Mouse (Mus musculus): ENCODE measurements around the gene Xpa.
"Not testable (repeated sequence)": the region's sequence is repeated elsewhere in the genome, so short reads cannot be mapped to it uniquely, and the experiment has no call there.

Xpa gene

DNA sequence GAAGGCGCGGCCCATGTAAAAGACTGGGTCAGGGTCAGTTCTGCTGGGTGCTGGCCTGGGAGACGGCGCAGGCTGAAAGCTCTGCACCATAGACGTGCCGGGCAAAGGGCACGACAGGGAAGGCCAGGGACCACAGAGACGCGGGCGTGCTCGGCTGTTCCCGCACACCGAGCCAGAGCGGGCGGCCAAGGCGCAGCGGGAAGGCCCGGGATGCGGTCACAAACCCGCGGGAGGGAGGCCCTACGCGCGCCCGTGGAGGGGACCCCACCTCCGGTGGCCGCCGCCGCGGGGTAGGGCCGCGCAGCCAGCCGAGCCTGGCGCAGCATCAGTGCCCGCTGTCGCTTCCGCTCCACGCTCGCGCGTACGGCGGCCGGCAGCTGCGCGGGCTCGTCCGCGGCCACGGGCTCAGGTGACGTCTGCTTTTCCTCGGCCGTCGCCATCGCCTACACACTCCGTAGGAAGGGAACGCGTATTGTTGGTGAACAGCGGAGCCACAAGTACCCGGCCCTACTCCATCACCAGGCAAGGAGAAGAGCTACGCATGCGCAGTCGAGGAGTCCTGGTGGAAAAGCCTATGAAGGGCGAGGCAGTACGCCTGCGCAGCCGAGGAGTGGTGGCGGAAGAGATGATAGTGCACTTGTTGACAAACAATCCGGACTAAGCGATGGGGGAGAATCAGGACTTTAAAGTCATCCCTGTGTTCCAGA is at the start of gene Xpa:
Gene Xpa (minus strand): TSS at position 531 of the 707 bp plus-strand sequence.
- peak; percentile 94 for DNase-seq (ENCODE audit: inconsistent ontology term)

- DNase-seq (ENCODE audit: inconsistent ontology term), result no peak
These were observed 39.8 kb upstream of the Xpa start for GRCm38 (mm10) chr4:46235871-46236270.

GRCm38 (mm10) chr4:46234739-46235138 is 38.6 kb upstream of the Xpa start:
- DNase-seq (ENCODE audit: inconsistent ontology term), result no peak

GRCm38 (mm10) chr4:46226972-46227535 is 30.9 kb upstream of the Xpa start:
- DNase-seq (ENCODE audit: inconsistent ontology term), result no peak

- DNase-seq (ENCODE audit: inconsistent ontology term), result no peak
These were observed 25.0 kb upstream of the Xpa start for GRCm38 (mm10) chr4:46221090-46221489.

DNA sequence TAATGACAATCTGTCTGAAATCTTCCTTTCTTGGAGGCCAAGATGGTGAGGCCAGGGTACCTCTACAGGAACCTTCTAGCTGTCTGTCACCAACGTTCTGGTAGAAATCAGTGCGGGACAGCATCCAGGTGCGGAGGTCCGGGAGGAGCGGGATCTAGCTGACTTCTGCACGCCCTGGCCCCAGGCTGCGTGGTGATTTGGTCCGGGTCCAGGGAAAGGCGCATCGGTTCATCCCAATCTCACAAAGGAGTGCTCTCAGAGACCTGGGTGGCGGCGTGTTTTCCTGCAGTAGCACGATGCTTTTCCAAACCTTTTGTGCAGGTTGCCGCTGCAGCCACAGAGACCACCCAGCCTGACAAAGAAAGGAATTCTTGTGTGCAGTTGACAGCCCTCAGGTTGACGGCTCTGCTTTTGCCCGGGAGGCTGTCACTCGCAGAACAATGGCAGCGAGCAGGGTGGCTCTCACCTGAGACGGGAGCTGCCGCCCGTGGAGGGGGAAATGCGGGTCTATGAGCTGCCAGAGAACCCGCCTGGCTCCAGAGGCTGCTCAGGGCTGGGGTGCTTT is 6.5 kb upstream of the Xpa start:
- DNase-seq (ENCODE audit: inconsistent ontology term), result no peak

DNA sequence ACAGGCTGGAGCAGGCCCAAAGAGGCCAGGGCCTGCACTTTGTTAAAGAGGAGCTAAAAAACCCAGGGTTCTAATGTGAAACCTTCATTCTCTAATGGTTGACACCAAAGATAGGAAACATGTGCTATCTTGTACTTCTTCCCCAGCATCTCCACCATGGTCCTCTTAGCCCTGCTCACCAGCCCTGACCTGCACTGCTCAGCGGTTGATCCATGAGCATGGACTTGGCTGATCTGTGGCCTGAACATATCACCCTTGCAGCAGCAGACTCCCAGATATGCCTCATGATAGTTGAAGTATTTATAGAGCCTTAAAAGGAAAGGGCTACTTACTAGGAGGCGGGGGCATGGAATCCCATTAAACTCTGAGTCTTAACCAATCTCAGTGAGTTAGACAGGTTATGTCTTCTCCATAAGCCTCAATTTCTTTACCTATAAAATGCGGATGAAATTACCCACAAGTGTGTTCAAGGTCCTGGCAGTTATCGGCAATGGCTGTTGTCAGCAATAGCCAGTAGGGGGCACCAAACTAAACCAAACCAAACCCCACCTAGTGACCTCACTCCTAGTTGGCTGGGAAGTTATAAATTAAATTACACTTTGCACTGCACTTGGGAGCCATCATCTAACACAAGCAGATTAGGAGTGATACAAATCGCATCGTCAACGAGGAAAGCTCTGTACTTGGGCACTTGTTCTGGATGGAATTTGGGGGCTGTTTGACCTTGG is 5.9 kb upstream of the Xpa start:
- peak; percentile 44 for DNase-seq (ENCODE audit: inconsistent ontology term)

DNA sequence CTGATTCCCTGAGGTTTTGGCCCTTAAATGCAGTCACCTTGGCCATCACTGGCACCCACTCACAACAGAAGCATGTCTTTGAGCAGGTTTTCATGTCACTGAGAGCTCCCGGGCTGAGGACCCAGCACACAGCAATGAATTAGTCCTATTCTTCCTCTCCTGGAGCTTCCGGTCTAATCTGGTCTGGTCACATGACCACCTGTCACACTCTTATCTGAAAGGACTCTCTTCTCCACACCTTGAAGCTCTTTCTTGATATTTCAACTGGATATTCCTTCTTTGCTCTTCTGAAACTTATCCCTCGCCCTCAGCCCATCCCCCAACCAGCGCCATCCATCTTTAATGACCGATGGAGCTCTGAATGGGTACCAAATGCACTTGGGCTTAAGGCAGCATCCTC is 2.0 kb upstream of the Xpa start:
- no peak for DNase-seq (ENCODE audit: inconsistent ontology term)

DNA sequence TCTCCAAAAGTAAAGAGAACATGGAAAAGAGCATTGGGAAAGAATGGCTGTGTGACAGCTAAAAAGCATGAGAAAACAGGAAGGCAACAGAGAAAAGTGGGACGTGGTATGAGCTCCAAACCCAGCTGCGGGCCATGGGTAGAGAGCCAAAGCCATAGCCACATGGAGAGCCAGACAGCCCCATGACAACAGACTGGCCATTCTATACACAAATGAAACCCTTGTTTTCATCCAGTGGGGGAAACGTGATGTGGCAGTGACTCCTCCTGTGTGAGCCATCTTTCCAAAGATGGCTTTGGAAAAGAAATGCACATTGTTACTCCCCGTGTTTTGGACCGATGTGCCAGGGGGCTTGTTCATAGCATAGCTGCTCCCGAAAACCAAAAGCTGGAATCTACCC is 402 bp upstream of the Xpa start:
- DNase-seq (ENCODE audit: inconsistent ontology term), result no peak

GRCm38 (mm10) chr4:46192011-46192410 is 4.1 kb downstream of the Xpa start:
- not testable (repeated sequence) for DNase-seq (ENCODE audit: inconsistent ontology term)

- no peak for DNase-seq (ENCODE audit: inconsistent ontology term)
These were observed 9.6 kb downstream of the Xpa start for GRCm38 (mm10) chr4:46186466-46186865.

- no peak for DNase-seq (ENCODE audit: inconsistent ontology term)
These were observed 10.2 kb downstream of the Xpa start for GRCm38 (mm10) chr4:46185890-46186289.

- DNase-seq (ENCODE audit: inconsistent ontology term), result no peak
These were observed 10.7 kb downstream of the Xpa start for GRCm38 (mm10) chr4:46185423-46185822.

GRCm38 (mm10) chr4:46182181-46182580 is 13.9 kb downstream of the Xpa start:
- DNase-seq (ENCODE audit: inconsistent ontology term), result no peak

- no peak for DNase-seq (ENCODE audit: inconsistent ontology term)
These were observed 14.9 kb downstream of the Xpa start for GRCm38 (mm10) chr4:46181168-46181567.

- no peak for DNase-seq (ENCODE audit: inconsistent ontology term)
These were observed 18.6 kb downstream of the Xpa start for GRCm38 (mm10) chr4:46177496-46177895.

- DNase-seq (ENCODE audit: inconsistent ontology term), result no peak
These were observed 19.1 kb downstream of the Xpa start for GRCm38 (mm10) chr4:46177018-46177417.

GRCm38 (mm10) chr4:46176313-46176712 is 19.8 kb downstream of the Xpa start:
- DNase-seq (ENCODE audit: inconsistent ontology term), result no peak

DNA sequence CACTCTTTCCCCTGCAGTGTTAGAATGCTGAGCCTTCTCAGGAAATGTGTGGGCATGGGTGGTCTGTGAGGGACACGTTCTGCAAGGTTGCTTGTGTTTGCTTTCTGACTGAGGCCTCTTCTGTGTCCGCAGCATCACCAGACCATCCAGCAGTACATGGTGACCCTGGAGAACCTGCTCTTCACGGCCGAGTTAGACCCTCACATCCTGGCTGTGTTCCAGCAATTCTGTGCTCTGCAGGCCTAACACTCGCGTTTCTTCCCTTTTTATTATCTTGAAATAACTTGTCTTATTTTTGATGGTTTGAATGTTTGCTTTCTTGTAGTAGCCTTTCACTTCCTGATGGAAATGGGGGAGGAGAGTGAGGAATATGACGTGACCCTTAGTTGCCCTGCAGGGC is 24.4 kb downstream of the Xpa start:
- no peak for DNase-seq (ENCODE audit: inconsistent ontology term)

GRCm38 (mm10) chr4:46165831-46166230 is 30.3 kb downstream of the Xpa start:
- DNase-seq (ENCODE audit: inconsistent ontology term), result no peak

DNA sequence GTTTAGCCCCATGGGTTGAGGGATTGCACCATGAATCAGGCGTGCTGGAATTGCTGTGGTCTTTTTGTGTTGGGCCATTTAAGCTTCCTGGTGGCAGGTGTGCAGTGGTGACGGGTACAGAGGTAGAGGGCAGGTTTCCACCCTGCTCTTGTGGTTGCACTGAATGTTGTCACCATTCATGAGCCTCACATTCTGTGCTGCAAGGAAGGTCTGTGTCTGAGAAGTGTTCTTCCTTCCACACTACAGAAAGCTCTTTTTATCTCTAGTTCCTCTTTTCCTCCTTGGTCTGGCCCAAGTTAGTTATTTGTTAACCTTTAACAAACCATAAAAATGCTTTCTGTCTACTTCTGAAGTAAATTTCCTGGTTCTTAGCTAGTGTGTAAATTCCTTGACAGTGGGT is 32.1 kb downstream of the Xpa start:
- DNase-seq (ENCODE audit: inconsistent ontology term), result no peak

GRCm38 (mm10) chr4:46151903-46152544 is 44.1 kb downstream of the Xpa start:
- DNase-seq (ENCODE audit: inconsistent ontology term), result no peak

All from Muller cell, postnatal 12 days (primary cell).